In the genomic region with DNA sequence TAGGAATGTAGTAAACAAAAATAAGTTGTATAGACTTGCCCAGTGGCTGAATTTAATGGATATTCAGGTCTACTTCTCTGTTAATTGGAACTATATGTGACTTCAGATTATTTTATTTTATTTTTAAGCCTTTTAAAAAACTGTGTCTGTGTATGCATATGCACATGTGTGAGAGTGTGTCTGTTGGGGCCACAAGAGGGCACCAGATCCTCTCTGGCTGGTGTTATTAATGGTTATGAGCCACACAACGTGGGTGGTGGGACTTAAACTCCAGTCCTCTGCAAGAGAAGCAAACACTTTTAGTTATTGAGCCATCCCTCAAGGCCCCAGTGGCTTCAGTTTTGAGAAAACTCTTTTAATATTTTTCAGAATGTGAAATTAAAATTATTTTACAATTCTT, we compare ENCODE assay signal across 31 mouse cellular contexts.
DNase-seq lines count a peak whose midpoint lies in the region; ATAC-seq and TF ChIP-seq lines count a peak whose summit lies in the region.
"Had no signal": no experiment of that assay in that cellular context is flagged by ENCODE, and none has a peak within 500 bp of the region (broad histone marks: within the 10 kb centered on the region; RNA-seq: fewer than 3 reads in every experiment).

No protein-coding gene starts in this region.

- no peaks in the 10 kb centered on the region for H3K79me2 ChIP-seq in MEL (ENCODE audit: control insufficient read depth, insufficient read depth, low read length, poor library complexity)

- H3K36me3 ChIP-seq in lung, embryonic 14.5 days (ENCODE audit: insufficient read depth) = no peaks in the 10 kb centered on the region
- H3K36me3 ChIP-seq in E14TG2a.4 (ENCODE audit: insufficient read depth, low read length) = no peaks in the 10 kb centered on the region
- peaks cover 0 to 3% of the 10 kb centered on the region in 2 experiments; a peak in 2 of 4 replicates for H3K36me3 ChIP-seq in MEL (ENCODE audit: control insufficient read depth in 1 of 2, insufficient read depth in 2 of 2, low read length in 2 of 2)
- H3K36me3 ChIP-seq: embryonic facial prominence, embryonic 10.5 days; embryonic facial prominence, embryonic 15.5 days; forebrain, embryonic 12.5 days; hindbrain, embryonic 13.5 days; kidney, embryonic 15.5 days; lung, embryonic 15.5 days; neural tube, embryonic 13.5 days had no signal

- ATAC-seq in lung, embryonic 14.5 days (ENCODE audit: insufficient read depth) = no peak
- ATAC-seq: forebrain, postnatal 0 days had no signal

- peak; percentile 37 for TF ChIP-seq RAD21 in MEL (IDR thresholded peaks at IDR 0.05; ENCODE audit: low read depth, low read length)

- TF ChIP-seq POLR2A in MEL (IDR thresholded peaks at IDR 0.05; ENCODE audit: control insufficient read depth in 1 of 2, insufficient read depth in 1 of 2, low read depth in 1 of 2, low read length in 2 of 2, poor library complexity in 1 of 2) = no peak
- no peak for TF ChIP-seq POLR2A in brain, embryonic 14.5 days (IDR thresholded peaks at IDR 0.05; ENCODE audit: borderline replicate concordance, extremely low read depth, insufficient read depth, insufficient read length, poor library complexity, severe bottlenecking)

- H3K4me1 ChIP-seq in lung, embryonic 14.5 days (ENCODE audit: insufficient read depth) = no peaks in the 10 kb centered on the region
- H3K4me1 ChIP-seq in E14TG2a.4 (replicated peaks; ENCODE audit: low read depth, low read length) (no peaks in the 10 kb centered on the region), MEL (ENCODE audit: control insufficient read depth in 1 of 2, insufficient read depth in 2 of 2, low read length in 2 of 2) (peaks cover 0 to 2% of the 10 kb centered on the region in 2 experiments; a peak in 1 of 4 replicates)
- H3K4me1 ChIP-seq: embryonic facial prominence, embryonic 10.5 days; embryonic facial prominence, embryonic 15.5 days; forebrain, embryonic 12.5 days; hindbrain, embryonic 13.5 days; kidney, embryonic 15.5 days; lung, embryonic 15.5 days; neural tube, embryonic 13.5 days had no signal

- DNase-seq in lung, embryonic 14.5 days = no peak
- no peak for DNase-seq in lung, postnatal 25 days (ENCODE audit: low spot score)
- peak; percentile 24 for DNase-seq in MEL (ENCODE audit: low read depth, low spot score)
- DNase-seq in brain, embryonic 14.5 days (ENCODE audit: low read depth) = no peak
- DNase-seq in thymus, postnatal 4 days = no peak
- DNase-seq in cerebellum, adult 9-11 months = no peak
- no peak for DNase-seq in frontal cortex, postnatal 25 days (ENCODE audit: low spot score in 2 of 2)
- DNase-seq: adrenal gland, postnatal 25 days; cerebellum, adult 2 months; cerebellum, postnatal 25 days; forebrain, postnatal 0 days; gastrocnemius, postnatal 25 days; heart, adult 11 months; heart, postnatal 4 days; kidney, adult 18-20 months; kidney, postnatal 25 days; left cerebral cortex, postnatal 4 days; lung, postnatal 36 days; right cerebral cortex, postnatal 4 days; thymus, adult 2 months had no signal

- no peak for TF ChIP-seq EP300 in MEL (IDR thresholded peaks at IDR 0.05; ENCODE audit: low read depth in 1 of 2, low read length in 2 of 2)

- H3K27me3 ChIP-seq in lung, embryonic 14.5 days (ENCODE audit: insufficient read depth, low read length) = no peaks in the 10 kb centered on the region
- no peaks in the 10 kb centered on the region for H3K27me3 ChIP-seq in E14TG2a.4 (ENCODE audit: insufficient read depth, low read length)
- H3K27me3 ChIP-seq in MEL (ENCODE audit: control insufficient read depth in 1 of 2, insufficient read depth in 2 of 2, low read length in 2 of 2) = no peaks in the 10 kb centered on the region
- H3K27me3 ChIP-seq: embryonic facial prominence, embryonic 15.5 days; forebrain, embryonic 12.5 days; hindbrain, embryonic 13.5 days; kidney, embryonic 15.5 days; lung, embryonic 15.5 days; neural tube, embryonic 13.5 days had no signal

- WGBS in lung, embryonic 14.5 days = 62% methylated on average over 1 of the region's 1 CpGs

- no peak overlapping the region for H3K4me2 ChIP-seq in lung, embryonic 14.5 days
- H3K4me2 ChIP-seq: embryonic facial prominence, embryonic 15.5 days; forebrain, embryonic 12.5 days; heart, embryonic 11.5 days; hindbrain, embryonic 13.5 days; kidney, embryonic 15.5 days; lung, embryonic 15.5 days; midbrain, embryonic 11.5 days; neural tube, embryonic 13.5 days had no signal

- H3K4me3 ChIP-seq in lung, embryonic 14.5 days (ENCODE audit: low read depth, low read length) = no peak overlapping the region
- no peak overlapping the region for H3K4me3 ChIP-seq in E14TG2a.4 (replicated peaks; ENCODE audit: low read length)
- no peak overlapping the region for H3K4me3 ChIP-seq in MEL (ENCODE audit: control insufficient read depth in 1 of 2, insufficient read depth in 1 of 2, low read depth in 2 of 2, low read length in 2 of 2)
- H3K4me3 ChIP-seq: embryonic facial prominence, embryonic 10.5 days; embryonic facial prominence, embryonic 15.5 days; forebrain, embryonic 12.5 days; hindbrain, embryonic 13.5 days; kidney, embryonic 15.5 days; lung, embryonic 15.5 days; neural tube, embryonic 13.5 days had no signal

- no peak overlapping the region for H3K27ac ChIP-seq in lung, embryonic 14.5 days (ENCODE audit: low read depth)
- H3K27ac ChIP-seq in MEL (ENCODE audit: control insufficient read depth, low read depth, low read length) = no peak overlapping the region
- H3K27ac ChIP-seq: embryonic facial prominence, embryonic 10.5 days; embryonic facial prominence, embryonic 15.5 days; forebrain, embryonic 12.5 days; hindbrain, embryonic 13.5 days; kidney, embryonic 15.5 days; liver, embryonic 14.5 days; lung, embryonic 15.5 days; neural tube, embryonic 13.5 days had no signal

- no peak overlapping the region for H3K9ac ChIP-seq in lung, embryonic 14.5 days
- no peak overlapping the region for H3K9ac ChIP-seq in MEL (ENCODE audit: control insufficient read depth, low read depth, low read length, poor library complexity, severe bottlenecking)
- H3K9ac ChIP-seq: embryonic facial prominence, embryonic 15.5 days; forebrain, embryonic 12.5 days; forebrain, postnatal 0 days; hindbrain, embryonic 13.5 days; kidney, embryonic 15.5 days; liver, embryonic 14.5 days; lung, embryonic 15.5 days; neural tube, embryonic 13.5 days had no signal

- H3K9me3 ChIP-seq in lung, embryonic 14.5 days (ENCODE audit: low read depth, low read length) = no peaks in the 10 kb centered on the region
- H3K9me3 ChIP-seq in E14TG2a.4 (ENCODE audit: low read length) = no peaks in the 10 kb centered on the region
- H3K9me3 ChIP-seq in MEL (replicated peaks; ENCODE audit: insufficient read depth, low read length) = no peaks in the 10 kb centered on the region
- H3K9me3 ChIP-seq: embryonic facial prominence, embryonic 10.5 days; embryonic facial prominence, embryonic 15.5 days; forebrain, embryonic 12.5 days; hindbrain, embryonic 13.5 days; kidney, embryonic 15.5 days; lung, embryonic 15.5 days; neural tube, embryonic 13.5 days had no signal

- 0 out of 2 replicates have a peak, but pooled peaks have one; percentile 6 for TF ChIP-seq CTCF in lung, embryonic 14.5 days (IDR thresholded peaks at IDR 0.05; ENCODE audit: low read depth)
- peak; percentile 47 for TF ChIP-seq CTCF in E14TG2a.4 (conservative IDR thresholded peaks at IDR 0.05; ENCODE audit: low read length)
- TF ChIP-seq CTCF in MEL (IDR thresholded peaks at IDR 0.05 in 2 of 3, conservative IDR thresholded peaks at IDR 0.05 in 1 of 3; ENCODE audit: control insufficient read depth in 1 of 3, insufficient read depth in 1 of 3, low read depth in 2 of 3, low read length in 3 of 3, poor library complexity in 1 of 3, severe bottlenecking in 1 of 3) = peak; percentile 9 to 52 (median 51); a peak in 4 of 6 replicates
- TF ChIP-seq CTCF in brain, embryonic 14.5 days (IDR thresholded peaks at IDR 0.05; ENCODE audit: borderline replicate concordance, extremely low read depth, insufficient read depth, insufficient read length) = peak; percentile 2; the same call in 1 of the 2 replicates

TF ChIP-seq in MEL, 35 proteins besides CTCF, POLR2A, EP300 and RAD21:
- peak; percentile 42 for TF ChIP-seq SMC3 (IDR thresholded peaks at IDR 0.05; ENCODE audit: low read depth, low read length)
- no peak for TF ChIP-seq ELF1 (IDR thresholded peaks at IDR 0.05; ENCODE audit: low read depth, low read length)
TF ChIP-seq in MEL: peak in this region for 1.
